Mouse (Mus musculus): ENCODE measurements around the gene Wdr48. TPM values are rescaled to one million over a fixed set of nuclear protein-coding genes. Genes with fewer than 3 reads are reported as not detected.

Gene Wdr48
- total and polyA plus RNA-seq, 3 experiments, result 26.9 to 32.3 (median 32.0) TPM

- dilution Hi-C loops (cut with MboI; ENCODE audit: extremely low pct_ligation_motif_present, extremely low pct_unique_long_range_greater_than_20kb, low sequenced_read_pairs) (no loop called here), in situ Hi-C loops (cut with MboI; ENCODE audit: low pct_ligation_motif_present, low pct_unique_long_range_greater_than_20kb, low sequenced_read_pairs) (no loop called here)
- H3K4me2 ChIP-seq (ENCODE audit: insufficient read depth, low read depth, poor library complexity, severe bottlenecking), result no peak overlapping the region
- H3K4me1 ChIP-seq (ENCODE audit: control insufficient read depth in 1 of 2, insufficient read depth in 2 of 2), result peaks cover 9 to 48% of the 10 kb centered on the region in 2 experiments
- no peaks in the 10 kb centered on the region for H3K9me3 ChIP-seq (replicated peaks; ENCODE audit: low read length)
- TF ChIP-seq USF2 (conservative IDR thresholded peaks at IDR 0.05; ENCODE audit: low read depth, low read length), result no peak
- TF ChIP-seq NELFE (IDR thresholded peaks at IDR 0.05; ENCODE audit: low read depth, low read length), result no peak
- TF ChIP-seq NRF1 (IDR thresholded peaks at IDR 0.05; ENCODE audit: low read depth, low read length), result no peak
- no peak for TF ChIP-seq RAD21 (IDR thresholded peaks at IDR 0.05; ENCODE audit: low read depth, low read length)
- TF ChIP-seq POLR2AphosphoS2 (IDR thresholded peaks at IDR 0.05; ENCODE audit: low read depth, low read length), result no peak
- TF ChIP-seq MAZ (IDR thresholded peaks at IDR 0.05; ENCODE audit: low read depth, low read length), result no peak
- no peak for TF ChIP-seq EP300 (IDR thresholded peaks at IDR 0.05; ENCODE audit: low read length)
- TF ChIP-seq JUN (IDR thresholded peaks at IDR 0.05; ENCODE audit: insufficient read depth, low read depth, low read length), result no peak
- no peak for TF ChIP-seq MAX (IDR thresholded peaks at IDR 0.05; ENCODE audit: low read length)
- no peak for TF ChIP-seq ZNF384 (IDR thresholded peaks at IDR 0.05; ENCODE audit: low read depth, low read length)
- TF ChIP-seq KAT2A (IDR thresholded peaks at IDR 0.05; ENCODE audit: insufficient replicate concordance, low read length), result no peak
- no peak for TF ChIP-seq E2F4 (IDR thresholded peaks at IDR 0.05; ENCODE audit: insufficient replicate concordance, low read depth, low read length)
- no peak for TF ChIP-seq ETS1 (conservative IDR thresholded peaks at IDR 0.05; ENCODE audit: low read depth, low read length)
- no peak for TF ChIP-seq BHLHE40 (IDR thresholded peaks at IDR 0.05; ENCODE audit: low read depth, low read length)
- no peaks in the 10 kb centered on the region for H3K27me3 ChIP-seq (replicated peaks)
- no peaks in the 10 kb centered on the region for H3K79me2 ChIP-seq (replicated peaks; ENCODE audit: control insufficient read depth, extremely low read depth, insufficient read depth, poor library complexity, severe bottlenecking)
- H3K9ac ChIP-seq (ENCODE audit: insufficient read depth, low read depth), result no peak overlapping the region
- H3K36me3 ChIP-seq (replicated peaks in 1 of 2; ENCODE audit: control insufficient read depth in 1 of 2, insufficient read depth in 1 of 2, low read length in 1 of 2), result no peaks in the 10 kb centered on the region
- no peak overlapping the region for H3K4me3 ChIP-seq (replicated peaks in 1 of 3; ENCODE audit: low read depth in 2 of 3, low read length in 2 of 3, poor library complexity in 1 of 3)
- no peak for DNase-seq (ENCODE audit: extremely low read depth)
- no peak overlapping the region for H3K27ac ChIP-seq (ENCODE audit: insufficient read depth, low read depth)
Observed at GRCm38 (mm10) chr9:119943326-119943725, 48.6 kb downstream of the Wdr48 start.

DNA sequence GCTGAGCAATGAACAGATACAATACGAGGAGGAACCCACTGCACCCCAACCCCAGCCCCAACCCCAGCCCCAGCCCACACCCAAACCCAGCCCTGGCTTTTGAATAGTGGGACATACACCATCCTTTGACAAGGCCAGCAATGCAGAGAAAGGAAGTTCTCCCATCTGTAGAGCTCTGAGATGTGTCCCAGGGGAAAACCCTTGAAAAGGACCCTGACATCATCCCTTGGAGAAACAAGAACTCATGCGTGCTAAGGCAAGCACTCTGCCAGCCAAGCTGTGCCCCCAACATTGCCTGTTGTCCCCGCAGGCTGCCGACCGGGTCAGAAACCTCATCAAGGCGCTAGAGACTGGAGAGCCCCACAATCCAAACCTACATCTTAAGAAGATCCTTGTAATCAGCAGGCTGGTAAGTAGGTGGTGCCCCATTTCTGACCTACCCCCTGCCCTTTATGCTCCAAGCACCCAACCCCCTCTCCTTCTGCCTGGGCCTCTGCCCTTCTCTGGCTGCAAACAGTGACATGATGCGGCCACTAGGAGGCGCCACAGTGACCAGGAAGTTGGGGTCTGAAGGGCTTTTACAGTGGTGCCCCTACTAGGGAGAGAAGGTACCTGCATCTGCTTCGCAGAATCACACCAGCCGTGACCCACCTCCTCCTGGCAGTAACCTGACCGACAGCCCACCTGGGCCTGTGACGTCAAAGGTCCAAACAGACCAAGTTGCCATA, 50.7 kb downstream of the Wdr48 start:
- TF ChIP-seq CTCF (conservative IDR thresholded peaks at IDR 0.05 in 1 of 2, IDR thresholded peaks at IDR 0.05 in 1 of 2; ENCODE audit: low read depth in 2 of 2, low read length in 2 of 2) (peak; percentile 64 to 87; a peak in 3 of 4 replicates), MEF2A (IDR thresholded peaks at IDR 0.05; ENCODE audit: borderline replicate concordance, low read depth, low read length) (peak; percentile 42; the same call in 1 of the 2 replicates), IRF4 (IDR thresholded peaks at IDR 0.05; ENCODE audit: low read depth, low read length) (peak; percentile 12; the same call in 1 of the 2 replicates), E2F4 (IDR thresholded peaks at IDR 0.05; ENCODE audit: insufficient replicate concordance, low read depth, low read length) (no peak), JUN (IDR thresholded peaks at IDR 0.05; ENCODE audit: insufficient read depth, low read depth, low read length) (peak; percentile 55), MAFK (IDR thresholded peaks at IDR 0.05; ENCODE audit: insufficient replicate concordance, low read length) (no peak), NELFE (IDR thresholded peaks at IDR 0.05; ENCODE audit: low read depth, low read length) (no peak), RCOR1 (conservative IDR thresholded peaks at IDR 0.05; ENCODE audit: low read depth, low read length) (no peak), SMC3 (IDR thresholded peaks at IDR 0.05; ENCODE audit: low read depth, low read length) (peak; percentile 62), POLR2A (IDR thresholded peaks at IDR 0.05; ENCODE audit: low read depth, low read length) (no peak), USF2 (conservative IDR thresholded peaks at IDR 0.05; ENCODE audit: low read depth, low read length) (no peak), ELF1 (IDR thresholded peaks at IDR 0.05; ENCODE audit: low read depth, low read length) (peak; percentile 89), MAX (IDR thresholded peaks at IDR 0.05; ENCODE audit: low read length) (no peak), PAX5 (IDR thresholded peaks at IDR 0.05; ENCODE audit: low read length) (no peak), TBP (conservative IDR thresholded peaks at IDR 0.05; ENCODE audit: low read depth, low read length) (no peak), RAD21 (IDR thresholded peaks at IDR 0.05; ENCODE audit: low read depth, low read length) (peak; percentile 28), UBTF (IDR thresholded peaks at IDR 0.05; ENCODE audit: low read depth, low read length) (no peak), ZKSCAN1 (IDR thresholded peaks at IDR 0.05; ENCODE audit: borderline replicate concordance, low read depth, low read length) (no peak), BHLHE40 (IDR thresholded peaks at IDR 0.05; ENCODE audit: low read depth, low read length) (no peak), MAZ (IDR thresholded peaks at IDR 0.05; ENCODE audit: low read depth, low read length) (no peak), SIN3A (IDR thresholded peaks at IDR 0.05; ENCODE audit: low read length) (no peak), ZC3H11A (IDR thresholded peaks at IDR 0.05; ENCODE audit: low read depth, low read length) (no peak)

More for the DNA sequence above, 50.7 kb downstream of the Wdr48 start:
- Histone ChIP-seq H3K27ac (ENCODE audit: insufficient read depth, low read depth) (no peak overlapping the region), H3K9ac (ENCODE audit: insufficient read depth, low read depth) (no peak overlapping the region), H3K36me3 (replicated peaks in 1 of 2; ENCODE audit: control insufficient read depth in 1 of 2, insufficient read depth in 1 of 2, low read length in 1 of 2) (no peaks in the 10 kb centered on the region), H3K4me1 (ENCODE audit: control insufficient read depth in 1 of 2, insufficient read depth in 2 of 2) (peaks cover 14 to 60% of the 10 kb centered on the region in 2 experiments), H3K4me3 (replicated peaks in 1 of 3; ENCODE audit: low read depth in 2 of 3, low read length in 2 of 3, poor library complexity in 1 of 3) (no peak overlapping the region), H3K9me3 (replicated peaks; ENCODE audit: low read length) (no peaks in the 10 kb centered on the region), H3K27me3 (replicated peaks) (no peaks in the 10 kb centered on the region), H3K79me2 (replicated peaks; ENCODE audit: control insufficient read depth, extremely low read depth, insufficient read depth, poor library complexity, severe bottlenecking) (no peaks in the 10 kb centered on the region), H3K4me2 (ENCODE audit: insufficient read depth, low read depth, poor library complexity, severe bottlenecking) (no peak overlapping the region)
- dilution Hi-C loops (cut with MboI; ENCODE audit: extremely low pct_ligation_motif_present, extremely low pct_unique_long_range_greater_than_20kb, low sequenced_read_pairs) (no loop called here), in situ Hi-C loops (cut with MboI; ENCODE audit: low pct_ligation_motif_present, low pct_unique_long_range_greater_than_20kb, low sequenced_read_pairs) (no loop called here)
- peak; percentile 83 for DNase-seq (ENCODE audit: extremely low read depth)

Data from CH12.LX (cell line).